Mouse (Mus musculus) neural tube, embryonic 12.5 days (tissue): ENCODE measurements at regions not wholly inside any gene's neighbourhood (a gene's known extent, or its start where the extent isn't known, plus 50 kb on each side); places are given as distances from the start of the nearest gene placed in this dataset.

Experiments
- ATAC-seq: fragments of 200-750 bp; cut with Nextera tagmentation; 2 replicates; pipeline ENCODE4 v1.8.0; 2017; ENCODE audit warnings: low read depth, mild to moderate bottlenecking, moderate TSS enrichment, moderate library complexity; ENCODE audit not compliant: low FRiP score
- H3K27ac ChIP-seq: fragments of 300-500 bp; sonication (generic); 2 replicates; pipeline ENCODE4 v1.5.1; 2016
- H3K27me3 ChIP-seq: fragments of 300-500 bp; sonication (generic); replicated peaks from 2 replicates; pipeline ENCODE4 v1.6.1; 2016; ENCODE audit warnings: mild to moderate bottlenecking
- H3K36me3 ChIP-seq: fragments of 300-500 bp; sonication (generic); 2 replicates; pipeline ENCODE4 v1.6.1; 2016; ENCODE audit warnings: mild to moderate bottlenecking
- H3K4me1 ChIP-seq: fragments of 300-500 bp; sonication (generic); 2 replicates; pipeline ENCODE4 v1.6.1; 2016
- H3K4me2 ChIP-seq: fragments of 300-500 bp; sonication (generic); replicated peaks from 2 replicates; pipeline ENCODE4 v1.6.1; 2016; ENCODE audit warnings: mild to moderate bottlenecking
- H3K4me3 ChIP-seq: fragments of 300-500 bp; sonication (generic); 2 replicates; pipeline ENCODE4 v1.5.1; 2016
- H3K9ac ChIP-seq: fragments of 300-500 bp; sonication (generic); 2 replicates; pipeline ENCODE4 v1.6.1; 2016; ENCODE audit warnings: mild to moderate bottlenecking
- H3K9me3 ChIP-seq: fragments of 300-500 bp; sonication (generic); 2 replicates; pipeline ENCODE4 v1.6.1; 2016; ENCODE audit warnings: mild to moderate bottlenecking
- WGBS: fragments of 180-500 bp; shearing (Covaris S2); methylation state at CpG from one replicate; pipeline ENCODE4 v1.1.7; 2016; 5-methylcytosine and 5-hydroxymethylcytosine counted together

GRCm38 (mm10) chr8:30570547-30570946 is 2858.0 kb upstream of the 5930422O12Rik start:
- H3K4me1 ChIP-seq = no peaks in the 10 kb centered on the region
- no peak for ATAC-seq
- H3K27me3 ChIP-seq = no peaks in the 10 kb centered on the region
- 40% methylated on average over 5 of the region's 5 CpGs for WGBS
- H3K9me3 ChIP-seq = no peaks in the 10 kb centered on the region
- H3K36me3 ChIP-seq = no peaks in the 10 kb centered on the region
- H3K4me2 ChIP-seq = no peak overlapping the region
- H3K9ac ChIP-seq = no peak overlapping the region
- H3K27ac ChIP-seq = no peak overlapping the region
- H3K4me3 ChIP-seq = no peak overlapping the region

- H3K36me3 ChIP-seq = no peaks in the 10 kb centered on the region
- no peaks in the 10 kb centered on the region for H3K4me1 ChIP-seq
- no peak overlapping the region for H3K4me2 ChIP-seq
- no peak overlapping the region for H3K27ac ChIP-seq
- ATAC-seq = no peak
- no peak overlapping the region for H3K9ac ChIP-seq
- no peak overlapping the region for H3K4me3 ChIP-seq
- H3K27me3 ChIP-seq = no peaks in the 10 kb centered on the region
- H3K9me3 ChIP-seq = no peaks in the 10 kb centered on the region
- 80% methylated on average over 5 of the region's 5 CpGs for WGBS
Measured at GRCm38 (mm10) chr8:30587508-30587907, 2841.0 kb upstream of the 5930422O12Rik start.

GRCm38 (mm10) chr8:30602421-30602820 is 2826.1 kb upstream of the 5930422O12Rik start:
- no peak for ATAC-seq
- Histone ChIP-seq H3K9me3 (no peaks in the 10 kb centered on the region), H3K36me3 (no peaks in the 10 kb centered on the region), H3K27ac (no peak overlapping the region), H3K9ac (no peak overlapping the region), H3K4me1 (no peaks in the 10 kb centered on the region), H3K4me3 (no peak overlapping the region), H3K4me2 (no peak overlapping the region), H3K27me3 (no peaks in the 10 kb centered on the region)
- no CpG with 5 or more reads among the region's 1 CpGs for WGBS

GRCm38 (mm10) chr8:30630332-30630731 is 2798.2 kb upstream of the 5930422O12Rik start:
- WGBS = 70% methylated on average over 5 of the region's 5 CpGs

GRCm38 (mm10) chr8:30636791-30637190 is 2791.7 kb upstream of the 5930422O12Rik start:
- ATAC-seq = no peak
- H3K9me3 ChIP-seq = no peaks in the 10 kb centered on the region
- 71% methylated on average over 2 of the region's 2 CpGs for WGBS
- H3K27me3 ChIP-seq = no peaks in the 10 kb centered on the region
- H3K4me3 ChIP-seq = no peak overlapping the region
- H3K4me2 ChIP-seq = no peak overlapping the region
- H3K9ac ChIP-seq = no peak overlapping the region
- no peaks in the 10 kb centered on the region for H3K36me3 ChIP-seq
- no peaks in the 10 kb centered on the region for H3K4me1 ChIP-seq
- no peak overlapping the region for H3K27ac ChIP-seq

More at GRCm38 (mm10) chr8:30630332-30630731, 2798.2 kb upstream of the 5930422O12Rik start:
- no peak for ATAC-seq
- Histone ChIP-seq H3K27me3 (no peaks in the 10 kb centered on the region), H3K36me3 (no peaks in the 10 kb centered on the region), H3K4me2 (no peak overlapping the region), H3K4me3 (no peak overlapping the region), H3K4me1 (no peaks in the 10 kb centered on the region), H3K9ac (no peak overlapping the region), H3K27ac (no peak overlapping the region), H3K9me3 (no peaks in the 10 kb centered on the region)

- Histone ChIP-seq H3K4me2 (no peak overlapping the region), H3K36me3 (no peaks in the 10 kb centered on the region), H3K4me1 (no peaks in the 10 kb centered on the region), H3K27me3 (no peaks in the 10 kb centered on the region), H3K9ac (no peak overlapping the region), H3K9me3 (no peaks in the 10 kb centered on the region), H3K27ac (no peak overlapping the region), H3K4me3 (no peak overlapping the region)
- ATAC-seq = no peak
- 72% methylated on average over 3 of the region's 3 CpGs for WGBS
Measured at GRCm38 (mm10) chr8:30642866-30643690, 2785.4 kb upstream of the 5930422O12Rik start.

GRCm38 (mm10) chr8:30648497-30648896 is 2780.0 kb upstream of the 5930422O12Rik start:
- H3K27ac ChIP-seq = no peak overlapping the region
- no peaks in the 10 kb centered on the region for H3K9me3 ChIP-seq
- no peak overlapping the region for H3K4me2 ChIP-seq
- no peaks in the 10 kb centered on the region for H3K27me3 ChIP-seq
- no peaks in the 10 kb centered on the region for H3K4me1 ChIP-seq
- no peak overlapping the region for H3K9ac ChIP-seq
- no peak overlapping the region for H3K4me3 ChIP-seq
- peak; percentile 71; the same call in 1 of the 2 replicates for ATAC-seq
- no peaks in the 10 kb centered on the region for H3K36me3 ChIP-seq

- 67% methylated on average over 10 of the region's 10 CpGs for WGBS
- Histone ChIP-seq H3K27ac (no peak overlapping the region), H3K4me1 (no peaks in the 10 kb centered on the region), H3K9ac (no peak overlapping the region), H3K36me3 (no peaks in the 10 kb centered on the region), H3K4me2 (no peak overlapping the region), H3K9me3 (no peaks in the 10 kb centered on the region), H3K27me3 (no peaks in the 10 kb centered on the region), H3K4me3 (no peak overlapping the region)
- ATAC-seq = no peak
Measured at GRCm38 (mm10) chr8:30655749-30656241, 2772.7 kb upstream of the 5930422O12Rik start.

- Histone ChIP-seq H3K4me1 (no peaks in the 10 kb centered on the region), H3K36me3 (no peaks in the 10 kb centered on the region), H3K27ac (no peak overlapping the region), H3K9ac (no peak overlapping the region), H3K9me3 (no peaks in the 10 kb centered on the region), H3K4me2 (no peak overlapping the region), H3K27me3 (no peaks in the 10 kb centered on the region), H3K4me3 (no peak overlapping the region)
- WGBS = 56% methylated on average over 2 of the region's 2 CpGs
- no peak for ATAC-seq
Measured at GRCm38 (mm10) chr8:30661261-30661660, 2767.2 kb upstream of the 5930422O12Rik start.

GRCm38 (mm10) chr8:30669451-30669850 is 2759.1 kb upstream of the 5930422O12Rik start:
- H3K4me1 ChIP-seq = no peaks in the 10 kb centered on the region
- WGBS = 58% methylated on average over 4 of the region's 4 CpGs
- no peak overlapping the region for H3K4me2 ChIP-seq
- ATAC-seq = no peak
- H3K36me3 ChIP-seq = no peaks in the 10 kb centered on the region
- H3K27ac ChIP-seq = no peak overlapping the region
- H3K27me3 ChIP-seq = no peaks in the 10 kb centered on the region
- H3K4me3 ChIP-seq = no peak overlapping the region
- H3K9ac ChIP-seq = no peak overlapping the region
- no peaks in the 10 kb centered on the region for H3K9me3 ChIP-seq

- Histone ChIP-seq H3K36me3 (no peaks in the 10 kb centered on the region), H3K4me1 (no peaks in the 10 kb centered on the region), H3K4me2 (no peak overlapping the region), H3K4me3 (no peak overlapping the region), H3K27me3 (no peaks in the 10 kb centered on the region), H3K9ac (no peak overlapping the region), H3K27ac (no peak overlapping the region), H3K9me3 (no peaks in the 10 kb centered on the region)
- 70% methylated on average over 1 of the region's 1 CpGs for WGBS
- no peak for ATAC-seq
Measured at GRCm38 (mm10) chr8:30677423-30677822, 2751.1 kb upstream of the 5930422O12Rik start.

- Histone ChIP-seq H3K4me1 (no peaks in the 10 kb centered on the region), H3K36me3 (no peaks in the 10 kb centered on the region), H3K4me2 (no peak overlapping the region), H3K9ac (no peak overlapping the region), H3K4me3 (no peak overlapping the region), H3K27ac (no peak overlapping the region), H3K27me3 (no peaks in the 10 kb centered on the region), H3K9me3 (no peaks in the 10 kb centered on the region)
- WGBS = 47% methylated on average over 3 of the region's 3 CpGs
- ATAC-seq = no peak
Measured at GRCm38 (mm10) chr8:30682169-30682568, 2746.3 kb upstream of the 5930422O12Rik start.

- Histone ChIP-seq H3K9me3 (no peaks in the 10 kb centered on the region), H3K27ac (no peak overlapping the region), H3K4me1 (no peaks in the 10 kb centered on the region), H3K4me2 (no peak overlapping the region), H3K36me3 (no peaks in the 10 kb centered on the region), H3K27me3 (no peaks in the 10 kb centered on the region), H3K4me3 (no peak overlapping the region), H3K9ac (no peak overlapping the region)
- ATAC-seq = no peak
- 85% methylated on average over 3 of the region's 3 CpGs for WGBS
Measured at GRCm38 (mm10) chr8:30686539-30686938, 2742.0 kb upstream of the 5930422O12Rik start.
